Mouse (Mus musculus) left cerebral cortex, adult 9 months (tissue): ENCODE data around the gene Kirrel2.
"Not testable (repeated sequence)": the region's sequence is repeated elsewhere in the genome, so short reads cannot be mapped to it uniquely, and the experiment has no call there.

ENCODE experiments used
- DNase-seq, 2 experiments: peaks; one replicate each; pipeline ENCODE4 v3.0.0; 2022; ENCODE audit warnings: low spot score in 2 of 2

Gene Kirrel2

DNA sequence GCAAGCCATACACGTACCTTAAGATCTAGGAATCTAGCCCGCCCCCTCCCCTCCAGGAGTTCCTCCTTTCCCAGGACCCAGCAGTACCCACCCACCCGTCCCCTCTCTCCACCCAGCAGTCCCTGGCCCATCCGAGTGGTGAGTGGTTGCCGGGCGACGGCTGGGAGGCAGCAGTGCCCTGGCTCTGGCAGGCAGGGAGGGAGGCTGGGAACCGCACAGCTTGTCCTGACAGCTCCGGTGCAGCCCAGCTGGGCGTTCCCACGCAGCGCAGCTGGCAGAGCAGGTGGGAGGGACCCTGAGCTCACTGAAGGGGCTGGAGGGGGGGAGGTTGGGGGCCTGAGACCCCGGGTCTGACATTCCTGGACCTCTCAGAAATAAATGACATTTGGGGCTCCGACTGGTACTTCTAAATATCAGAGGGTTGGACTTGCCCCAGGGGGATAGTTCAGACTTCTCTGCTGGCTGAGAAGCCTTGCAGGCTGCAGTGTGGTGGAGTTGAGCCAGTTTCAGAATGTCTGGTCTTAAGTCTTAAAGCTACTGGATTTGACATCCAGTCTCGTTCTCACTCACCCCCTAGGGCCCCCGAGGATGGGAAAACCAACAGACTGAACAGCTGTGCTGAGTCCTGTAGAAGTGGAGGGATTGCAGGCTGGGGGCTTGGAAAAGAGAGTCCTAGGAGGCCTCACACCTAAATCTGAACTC is at the start of gene Kirrel2, which contains the start of gene Nphs1:
Gene Kirrel2, minus strand, starts transcription at position 62 of the 702 bp plus-strand sequence.
Gene Nphs1, plus strand, starts transcription at position 687 of the 702 bp plus-strand sequence.
- DNase-seq: peak in 1 of 2 experiments; percentile 60

DNA sequence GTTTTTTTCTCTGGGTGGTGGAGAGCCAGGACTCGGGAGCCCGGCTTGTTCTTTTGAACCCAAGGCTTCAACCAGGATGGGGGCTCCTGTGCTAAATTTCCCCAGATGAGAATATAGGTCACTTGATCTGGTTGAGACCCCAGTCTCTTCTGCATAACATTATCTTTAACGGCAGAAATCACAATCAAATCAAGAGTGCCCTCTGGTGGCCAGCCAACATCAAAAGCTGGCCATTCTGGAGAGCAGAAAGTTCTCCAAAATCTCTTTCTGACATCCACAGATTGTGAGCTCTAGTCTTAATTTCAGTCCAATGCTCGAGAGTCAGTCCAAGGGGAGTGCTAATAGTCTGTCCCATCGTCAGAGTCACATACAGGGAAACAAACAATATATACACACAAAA is 43.7 kb upstream of the Kirrel2 start:
- DNase-seq: not testable (repeated sequence)

DNA sequence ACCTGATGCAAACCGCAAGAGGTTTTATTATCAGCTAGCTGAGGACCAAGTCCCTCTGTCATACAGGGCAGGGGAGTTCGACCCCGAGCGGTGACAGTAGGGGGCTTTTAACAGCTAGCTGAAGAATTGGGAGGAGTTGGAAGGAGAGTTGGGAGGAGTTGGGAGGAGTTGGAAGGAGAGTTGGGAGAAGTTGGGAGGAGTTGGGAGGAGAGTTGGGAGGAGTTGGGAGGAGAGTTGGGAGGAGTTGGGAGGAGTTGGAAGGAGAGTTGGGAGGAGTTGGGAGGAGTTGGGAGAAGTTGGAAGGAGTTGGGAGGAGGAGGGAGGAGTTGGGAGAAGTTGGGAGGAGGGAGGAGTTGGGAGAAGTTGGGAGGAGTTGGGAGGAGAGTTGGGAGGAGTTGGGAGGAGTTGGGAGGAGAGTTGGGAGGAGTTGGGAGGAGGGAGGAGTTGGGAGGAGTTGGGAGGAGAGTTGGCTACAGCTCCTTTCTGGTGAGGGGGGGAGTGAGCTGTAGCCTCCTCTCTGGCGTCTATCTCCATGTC is 38.1 kb upstream of the Kirrel2 start:
- DNase-seq: not testable (repeated sequence)

DNA sequence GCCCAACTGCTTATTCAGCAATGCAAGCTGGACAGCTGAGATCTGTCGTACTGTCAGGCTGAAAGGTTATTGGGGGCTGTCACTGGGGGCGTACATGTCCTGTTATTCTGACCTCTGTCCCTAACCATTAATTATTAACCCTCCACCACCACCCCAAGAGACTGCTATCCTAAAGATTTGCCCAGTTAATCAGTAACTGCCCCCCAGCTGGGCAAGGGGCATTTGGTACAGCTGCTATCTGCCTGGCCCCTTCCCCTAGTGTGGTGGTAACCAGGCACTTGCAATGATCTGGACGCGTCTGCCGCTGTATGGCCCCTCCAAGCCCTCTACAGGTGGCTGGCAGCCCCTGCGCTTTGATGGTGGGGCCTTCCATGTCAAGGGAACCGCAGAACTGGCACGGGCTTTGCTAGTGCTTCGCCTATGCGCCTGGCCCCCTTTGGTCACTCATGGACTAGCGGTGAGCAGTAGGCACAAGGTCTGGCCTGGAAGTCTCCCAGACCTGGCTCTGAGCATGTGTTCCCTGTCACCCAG is 36.0 kb upstream of the Kirrel2 start, which contains the start of gene Prodh2:
Gene Prodh2, plus strand, starts transcription at position 222 of the 531 bp plus-strand sequence.
- DNase-seq: no peak

DNA sequence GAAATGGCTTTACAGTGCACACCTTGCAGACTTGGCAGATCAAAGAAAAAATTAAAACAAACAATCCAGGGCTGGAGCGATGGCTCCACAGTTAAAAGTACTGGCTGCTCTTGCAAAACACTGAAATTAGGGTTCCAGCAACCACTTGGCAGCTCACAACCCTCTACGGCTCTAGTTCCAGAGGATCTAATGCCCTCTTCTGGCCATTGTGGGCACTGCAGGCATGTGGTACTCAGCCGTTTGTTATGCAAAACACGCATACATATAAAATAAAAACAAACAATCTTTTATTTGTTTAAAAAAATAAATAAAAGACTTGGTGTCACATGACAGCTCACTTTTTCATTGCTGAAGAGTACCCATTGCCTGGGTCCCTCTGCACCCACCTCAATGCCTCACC is 35.3 kb upstream of the Kirrel2 start:
- DNase-seq: peak in 1 of 2 experiments; percentile 77

DNA sequence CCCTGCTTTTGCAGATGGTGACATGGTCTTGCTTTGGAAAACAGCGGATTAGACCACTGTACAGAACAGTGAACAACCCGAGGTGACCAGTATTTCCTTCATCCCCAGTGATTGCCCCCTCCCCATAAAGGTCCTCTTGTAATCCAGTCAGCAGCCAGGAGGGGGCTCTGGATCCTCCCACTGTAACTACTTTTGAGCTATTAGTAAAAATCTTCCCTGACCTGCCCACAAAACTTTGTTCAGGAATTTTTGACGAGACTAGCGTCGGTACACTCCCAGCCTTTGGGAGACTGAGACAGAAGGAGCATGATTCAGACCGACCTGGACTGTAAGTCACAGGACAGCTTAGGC is 33.4 kb upstream of the Kirrel2 start:
- no peak for DNase-seq

DNA sequence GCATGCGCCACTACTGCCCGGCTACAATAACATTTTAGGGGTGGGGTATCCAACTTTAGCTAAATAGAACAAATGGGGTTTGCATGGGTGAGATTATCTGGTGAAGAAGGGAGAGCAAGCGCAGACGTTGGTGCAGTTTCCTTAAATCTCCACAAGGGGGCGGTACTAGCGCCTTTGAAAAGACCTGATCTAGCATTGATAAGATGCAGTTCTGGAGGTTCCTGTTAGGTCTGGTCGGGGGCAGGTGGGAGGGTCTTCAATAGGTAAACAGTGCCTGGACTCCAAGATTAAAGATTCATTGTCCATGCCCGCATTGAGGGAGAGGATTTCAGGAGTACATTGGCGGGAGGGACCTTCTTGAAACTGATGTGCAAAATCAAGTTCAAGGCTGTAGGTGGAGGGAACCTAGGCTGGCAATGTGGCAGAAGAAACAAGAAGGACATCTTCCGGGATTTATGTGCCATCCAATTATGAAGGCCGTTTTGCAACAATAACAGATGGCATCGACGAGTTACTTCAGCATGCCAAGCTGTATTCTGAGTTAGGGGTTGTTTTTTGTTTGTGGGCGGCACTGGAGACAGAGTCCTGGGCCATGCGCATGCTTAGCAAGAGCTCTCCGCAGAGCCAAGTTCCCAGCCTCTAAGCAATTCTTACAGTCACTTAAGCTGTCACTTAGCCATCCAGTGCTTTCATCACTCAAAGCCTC is 32.9 kb upstream of the Kirrel2 start:
- peak in 1 of 2 experiments; percentile 58 for DNase-seq

DNA sequence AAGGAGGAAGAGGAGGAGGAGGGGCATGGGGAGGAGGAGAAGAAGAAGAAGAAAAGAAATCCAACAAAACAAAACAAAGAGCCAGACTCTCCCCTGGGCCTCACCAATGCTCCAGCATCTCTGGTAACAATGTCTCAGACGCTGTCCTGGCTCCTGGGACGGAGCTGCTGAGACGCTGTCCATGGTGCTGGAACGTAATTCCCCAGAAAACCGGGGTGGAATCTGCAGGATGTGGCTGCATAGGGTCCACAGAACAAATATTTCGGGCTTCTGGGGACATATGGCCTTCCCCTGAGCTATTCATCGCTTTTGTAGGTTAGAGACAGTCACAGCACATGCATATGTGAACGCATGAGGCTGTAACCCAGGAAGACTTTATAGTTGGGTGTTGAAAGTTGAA is 26.8 kb upstream of the Kirrel2 start:
- no peak for DNase-seq

DNA sequence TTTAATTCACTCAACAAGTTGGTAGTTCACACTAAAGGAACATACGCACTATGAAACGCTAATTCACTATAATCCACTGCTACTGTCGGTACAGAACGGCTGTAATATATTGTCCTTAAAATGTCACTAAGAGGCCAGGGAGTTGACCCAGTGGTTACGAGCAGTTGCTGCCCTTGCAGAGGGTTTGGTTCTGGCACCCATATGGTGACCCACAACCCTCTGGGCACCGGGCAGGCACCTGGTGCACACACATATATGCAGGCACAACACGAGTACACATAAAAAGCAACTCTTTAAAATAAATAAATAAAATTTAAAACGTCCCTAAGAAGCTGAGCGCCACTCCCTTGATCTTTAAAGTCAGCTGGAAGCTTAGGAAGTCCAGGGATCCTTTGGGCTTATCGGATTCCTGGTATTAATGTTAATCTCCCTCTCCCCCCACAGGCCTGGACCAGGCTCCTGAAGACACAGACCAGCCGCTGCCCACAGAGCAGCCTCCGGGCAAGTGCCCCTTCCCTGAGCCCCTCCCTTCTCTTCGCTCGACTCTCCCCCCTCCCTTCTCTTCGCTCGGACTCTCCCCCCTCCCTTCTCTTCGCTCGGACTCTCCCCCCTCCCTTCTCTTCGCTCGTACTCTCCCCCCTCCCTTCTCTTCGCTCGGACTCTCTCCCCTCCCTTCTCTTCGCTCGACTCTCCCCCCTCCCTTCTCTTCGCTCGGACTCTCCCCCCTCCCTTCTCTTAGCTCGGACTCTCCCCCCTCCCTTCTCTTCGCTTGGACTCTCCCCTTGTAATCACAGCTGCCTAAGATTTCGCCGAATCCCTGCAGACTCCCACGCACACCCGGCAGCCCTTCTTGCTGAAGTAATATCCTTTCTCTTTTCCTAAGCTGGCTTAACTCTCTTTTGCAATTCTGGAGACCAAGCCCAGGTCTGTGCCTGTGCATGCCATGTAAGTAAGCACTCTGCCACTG is 20.2 kb upstream of the Kirrel2 start:
- DNase-seq: peak in 1 of 2 experiments; percentile 64

DNA sequence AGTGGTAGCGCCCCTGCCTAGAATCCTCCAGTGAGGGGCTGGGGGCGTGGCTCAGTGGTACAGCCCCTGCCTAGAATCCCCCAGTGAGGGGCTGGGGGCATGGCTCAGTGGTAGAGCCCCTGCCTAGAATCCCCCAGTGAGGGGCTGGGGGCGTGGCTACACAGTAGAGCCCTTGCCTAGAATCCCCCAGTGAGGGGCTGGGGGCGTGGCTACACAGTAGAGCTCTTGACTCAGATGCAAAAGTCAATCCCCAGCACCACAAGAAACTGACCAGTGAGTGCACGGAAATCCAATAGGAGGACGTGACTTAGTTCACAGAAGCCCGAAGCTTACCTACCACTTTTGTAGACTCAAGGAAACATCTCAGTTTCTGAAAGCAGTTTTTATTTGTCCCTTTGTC is 18.6 kb upstream of the Kirrel2 start:
- DNase-seq: not testable (repeated sequence)

DNA sequence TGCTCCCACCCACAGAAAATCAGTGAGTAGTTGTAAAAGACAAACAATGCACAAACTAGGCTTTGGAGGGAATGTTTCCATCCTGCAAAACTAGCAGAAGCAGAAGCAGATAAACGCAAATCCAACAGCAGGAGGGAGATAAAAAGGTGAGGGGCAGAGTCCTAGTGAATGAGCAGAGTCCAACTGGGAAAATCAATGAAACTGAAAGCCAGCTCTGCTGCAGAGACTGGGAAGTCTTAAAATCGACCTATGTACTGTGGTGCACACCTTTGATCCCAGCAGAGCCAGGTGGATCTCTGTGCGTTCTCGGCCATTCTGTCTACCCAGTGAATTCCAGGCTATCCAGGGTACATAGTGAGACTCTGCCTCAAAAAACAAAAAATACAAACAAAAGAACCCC is 17.5 kb upstream of the Kirrel2 start:
- no peak for DNase-seq

DNA sequence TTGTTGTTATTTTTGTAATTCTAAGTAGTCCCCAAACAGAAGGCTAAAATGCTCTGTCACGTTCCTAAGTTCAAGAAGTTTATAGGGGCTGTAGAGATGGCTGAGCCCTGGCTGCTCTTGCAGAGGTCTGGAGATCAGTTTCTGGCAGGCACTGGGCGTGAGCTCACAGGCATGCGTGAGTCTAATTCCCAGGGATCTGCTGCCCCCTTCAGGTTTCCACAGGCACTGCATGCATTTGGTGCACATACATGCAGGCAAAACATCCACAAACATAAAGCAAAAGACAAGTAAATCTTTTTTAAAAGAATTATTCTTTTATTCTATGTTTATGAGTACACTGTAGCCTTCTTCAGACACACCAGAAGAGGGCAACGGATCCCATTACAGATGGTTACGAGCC is 14.9 kb upstream of the Kirrel2 start:
- DNase-seq: no peak

DNA sequence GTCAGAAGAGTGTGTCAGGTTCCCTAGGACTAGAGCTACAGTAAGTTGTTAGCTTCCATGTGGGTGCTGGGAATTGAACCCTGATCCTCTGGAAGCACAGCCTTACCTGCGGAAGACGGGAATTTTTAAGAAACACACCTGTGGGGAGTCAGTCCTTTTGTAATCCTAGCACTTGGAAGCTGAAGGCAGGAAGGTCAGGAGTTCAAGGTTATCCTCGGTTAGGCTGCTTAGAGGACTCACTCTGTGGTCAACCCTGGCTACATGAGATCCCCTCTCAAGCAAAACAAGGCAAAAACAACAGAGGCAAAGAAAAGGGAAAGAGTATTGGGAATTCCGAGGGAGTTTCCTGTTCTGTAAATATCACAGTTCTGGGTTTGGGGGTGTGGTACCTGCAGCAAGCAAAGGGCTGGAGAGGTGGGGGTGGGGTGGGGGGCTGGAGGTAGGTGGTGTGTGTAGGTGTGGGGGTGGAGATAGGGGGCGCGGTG is 7.4 kb upstream of the Kirrel2 start:
- DNase-seq: no peak

DNA sequence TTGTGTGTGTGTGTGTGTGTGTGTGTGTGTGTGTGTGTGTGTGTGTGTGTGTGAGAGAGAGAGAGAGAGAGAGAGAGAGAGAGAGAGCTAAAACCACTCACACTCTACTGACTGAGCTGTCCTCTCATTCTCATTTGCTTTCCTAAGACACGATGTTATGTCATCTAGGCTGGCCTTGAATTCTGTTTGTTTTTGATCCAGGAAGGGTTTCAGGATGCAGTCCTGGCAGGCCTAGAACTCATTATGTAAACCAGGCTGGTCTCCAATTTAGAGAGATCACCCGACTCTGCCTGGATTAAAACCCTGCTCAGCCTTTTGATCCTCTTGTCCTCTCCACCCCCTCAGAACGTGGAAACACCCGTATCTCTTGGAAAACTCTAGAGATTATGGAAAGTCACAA is 6.5 kb upstream of the Kirrel2 start:
- DNase-seq: no peak

DNA sequence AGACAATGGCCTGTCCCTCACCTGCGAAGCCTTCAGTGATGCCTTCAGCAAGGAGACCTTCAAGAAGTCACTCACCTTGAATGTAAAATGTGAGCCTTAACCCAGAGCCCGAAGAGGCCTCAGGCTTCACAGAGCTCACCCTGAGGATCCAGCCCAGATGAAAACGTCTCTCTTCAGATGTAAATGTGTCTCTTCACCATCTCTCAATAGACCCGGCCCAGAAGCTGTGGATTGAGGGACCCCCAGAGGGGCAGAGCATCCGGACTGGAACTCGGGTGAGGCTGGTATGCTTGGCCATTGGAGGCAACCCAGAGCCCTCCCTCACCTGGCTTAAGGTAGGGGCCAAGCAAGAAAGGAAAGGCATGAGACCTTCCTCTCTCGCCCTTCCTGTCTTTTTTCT is 6.1 kb upstream of the Kirrel2 start:
- DNase-seq: no peak

DNA sequence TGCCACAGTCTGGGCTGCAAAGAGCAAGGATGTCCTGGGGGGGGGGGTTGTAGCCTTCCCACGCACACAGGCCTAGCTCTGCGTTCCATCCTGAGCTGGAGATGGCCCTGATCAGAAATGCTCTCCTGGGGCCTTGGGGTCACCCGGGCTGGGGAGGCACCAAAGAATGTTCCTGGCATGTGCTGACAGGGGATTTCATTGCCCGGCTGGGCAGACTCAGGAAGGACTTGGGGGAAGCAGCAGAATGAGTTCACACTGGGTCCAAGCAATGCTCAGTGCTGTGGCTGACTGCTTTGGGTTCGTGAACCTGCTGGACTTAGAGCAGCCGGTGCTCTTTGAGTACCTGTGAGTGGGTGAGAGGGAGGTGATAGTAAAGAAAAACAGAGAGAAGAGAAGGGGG is 2.0 kb upstream of the Kirrel2 start:
- DNase-seq: no peak

DNA sequence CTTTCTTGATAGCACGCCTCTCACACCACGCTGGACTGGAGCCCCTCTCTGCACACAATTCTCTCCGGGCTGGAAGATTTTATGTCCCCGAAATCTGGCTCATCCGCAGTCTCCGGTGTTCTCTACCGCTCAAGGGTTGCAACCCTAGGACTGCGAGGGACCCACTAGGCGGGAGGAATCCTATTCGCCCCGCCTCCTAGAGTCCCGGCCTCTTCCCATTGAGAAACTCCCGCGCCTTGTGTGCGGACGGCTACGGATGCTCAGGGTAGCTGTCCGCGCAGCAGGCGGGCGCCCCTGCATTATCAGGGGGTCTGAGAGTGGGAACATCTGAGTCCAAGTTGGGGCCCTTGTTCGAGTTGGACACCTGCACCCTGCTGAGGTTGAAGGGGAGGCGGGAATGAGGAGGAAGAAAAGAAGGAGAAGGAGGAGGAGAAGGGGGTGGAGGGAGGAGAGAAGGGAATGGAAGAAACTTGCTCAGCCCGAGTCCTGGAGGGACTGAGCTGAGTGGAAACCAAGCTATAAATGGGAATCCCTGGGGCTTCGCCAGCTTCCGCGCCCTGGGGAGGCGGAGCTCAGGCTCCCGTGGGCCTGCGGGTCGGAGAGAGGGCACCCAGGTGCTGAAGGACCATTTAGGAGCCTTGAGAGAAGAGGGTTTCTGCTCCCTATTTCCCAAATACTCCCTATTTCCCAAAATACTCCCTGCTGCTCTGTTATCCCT is 420 bp downstream of the Kirrel2 start:
- no peak for DNase-seq

DNA sequence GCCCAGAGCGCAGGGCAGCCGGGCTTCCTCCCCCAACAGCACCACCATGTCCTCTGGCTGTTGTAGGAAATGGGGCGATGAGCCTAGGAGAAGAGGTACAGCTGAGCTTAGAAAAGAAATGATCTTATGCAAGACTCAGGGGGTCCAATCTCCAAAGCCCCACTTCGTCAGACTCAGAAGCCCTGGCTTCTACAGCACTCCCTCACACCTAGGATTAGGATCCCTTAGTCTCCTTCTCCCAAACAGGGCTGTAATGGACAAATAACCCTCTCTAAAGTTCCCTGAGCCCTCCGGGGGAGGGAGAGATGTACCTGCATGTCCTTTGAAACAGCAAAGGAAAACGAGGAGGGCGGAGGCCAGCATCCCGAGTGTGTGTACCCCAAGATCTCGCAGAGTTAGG is 1.0 kb downstream of the Kirrel2 start:
- no peak for DNase-seq

DNA sequence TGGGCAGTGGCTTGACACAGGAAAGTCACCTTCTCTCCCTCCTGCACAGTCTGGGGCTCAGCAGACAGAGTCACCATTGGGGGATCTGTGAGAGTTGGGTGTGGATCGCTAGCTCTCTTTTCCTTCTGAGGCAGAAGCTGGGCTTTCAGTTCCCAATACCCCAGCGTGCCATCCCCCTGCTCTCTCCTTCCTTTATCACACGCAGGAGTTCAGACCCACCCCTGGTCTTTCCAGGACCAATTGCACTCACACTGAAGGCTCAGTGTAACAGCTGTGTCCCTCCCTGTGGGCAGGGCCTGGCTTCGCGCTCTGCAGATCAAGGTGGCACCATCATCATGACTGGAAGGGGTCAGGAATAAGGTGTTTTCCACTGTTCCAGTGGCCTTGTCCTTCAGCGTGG is 3.2 kb downstream of the Kirrel2 start:
- DNase-seq: no peak

DNA sequence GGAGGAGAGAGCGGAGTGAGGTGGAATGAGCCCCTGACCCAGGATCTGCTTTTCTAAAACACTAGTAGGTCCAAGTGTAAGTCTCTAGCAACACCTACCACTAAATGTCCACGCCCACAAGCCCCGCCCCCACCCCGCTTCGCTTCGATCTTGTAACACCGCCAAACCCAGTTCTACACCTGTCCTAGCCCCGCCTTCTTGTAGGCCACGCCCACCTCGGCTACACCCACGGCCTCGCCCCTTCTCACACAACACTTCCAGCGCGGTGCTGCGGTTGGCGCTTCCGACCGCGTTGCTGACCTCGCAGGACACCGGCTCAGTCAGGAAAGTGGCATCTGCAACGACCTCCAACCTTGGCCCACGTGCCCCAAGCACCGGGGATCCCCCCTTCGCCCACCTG is 3.7 kb downstream of the Kirrel2 start:
- no peak for DNase-seq

DNA sequence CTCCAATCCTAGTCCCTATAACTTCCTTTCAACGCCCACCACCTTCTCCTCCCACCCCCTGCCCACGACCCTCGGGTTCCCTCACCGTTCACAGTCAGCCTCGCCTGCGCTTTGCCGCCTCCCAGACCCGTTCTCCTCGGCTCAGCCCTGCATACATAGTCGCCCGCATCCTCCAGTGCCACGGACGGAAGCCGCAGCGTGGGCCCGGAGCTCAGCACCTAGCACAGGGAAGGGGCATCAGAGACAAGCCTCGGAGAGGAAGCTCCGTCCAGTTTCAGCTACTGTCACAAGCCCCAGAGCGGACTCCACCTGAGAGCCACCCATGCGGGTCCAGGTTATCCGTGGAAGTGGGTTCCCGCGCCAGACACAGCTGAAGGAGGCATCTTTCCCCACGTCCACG is 4.2 kb downstream of the Kirrel2 start:
- no peak for DNase-seq
